Mouse (Mus musculus): ENCODE results near the gene Ecel1. TPM values are rescaled to one million over a fixed set of nuclear protein-coding genes. Genes with fewer than 3 reads are reported as not detected.

Ecel1 gene
- polyA plus RNA-seq, 1 experiment from 2014 or later: 1.6 TPM

DNA sequence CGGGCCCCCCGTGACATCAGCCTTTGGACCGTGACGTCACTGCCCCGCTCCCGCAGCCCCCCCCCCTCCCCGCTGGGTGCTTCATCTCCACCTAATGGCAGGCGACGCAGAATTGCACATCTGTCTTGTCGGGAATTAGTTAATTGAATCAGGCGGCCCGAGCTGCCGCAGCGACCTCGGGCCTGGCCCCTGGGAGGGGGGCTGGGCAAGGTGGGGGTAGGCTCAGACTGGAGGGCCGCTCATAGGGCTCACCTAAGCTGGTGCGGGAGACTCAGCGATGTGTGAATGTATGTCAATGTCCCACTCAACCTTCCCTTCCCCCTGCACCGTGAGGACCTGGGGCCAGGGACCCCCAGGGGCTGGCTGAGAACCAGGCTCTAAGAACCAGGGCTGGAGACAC is 14.1 kb upstream of the Ecel1 start:
- no peak overlapping the region for H3K27ac ChIP-seq (replicated peaks)
- H3K27me3 ChIP-seq: peaks cover 48% of the 10 kb centered on the region
- no peaks in the 10 kb centered on the region for H3K9me3 ChIP-seq (replicated peaks)
- no peak overlapping the region for H3K4me3 ChIP-seq (replicated peaks)
- WGBS: 9% methylated on average over 19 of the region's 19 CpGs
- no peak for ATAC-seq (ENCODE audit: insufficient number of reproducible peaks, low FRiP score, low TSS enrichment, low read depth)
- peaks cover 12% of the 10 kb centered on the region for H3K4me1 ChIP-seq
- H3K36me3 ChIP-seq: no peaks in the 10 kb centered on the region
- no peak overlapping the region for H3K9ac ChIP-seq
- peak overlapping the region; percentile 17; the same call in 1 of the 2 replicates for H3K4me2 ChIP-seq (replicated peaks)

DNA sequence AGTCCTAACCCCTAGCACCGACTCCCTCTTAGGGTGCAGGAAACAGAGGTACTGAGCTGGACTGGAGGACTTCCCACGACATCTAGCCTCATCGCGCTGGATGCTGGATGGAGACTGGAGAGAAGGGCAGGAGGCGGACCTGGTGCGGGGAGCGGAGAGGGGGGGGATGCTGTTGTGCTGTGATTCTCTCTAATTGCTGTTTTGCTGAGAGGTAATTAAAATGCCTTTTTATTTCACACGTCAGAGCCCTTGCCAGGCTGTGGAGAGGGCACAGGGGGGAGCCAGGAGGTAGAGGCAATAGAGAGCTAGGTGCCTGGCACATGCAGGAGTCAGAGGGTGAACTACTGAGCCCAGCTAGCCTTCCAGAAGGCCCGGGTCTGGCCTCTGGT is 8.5 kb upstream of the Ecel1 start:
- no peak overlapping the region for H3K4me3 ChIP-seq (replicated peaks)
- no peaks in the 10 kb centered on the region for H3K9me3 ChIP-seq (replicated peaks)
- peaks cover 26% of the 10 kb centered on the region for H3K27me3 ChIP-seq
- H3K36me3 ChIP-seq: no peaks in the 10 kb centered on the region
- H3K4me2 ChIP-seq (replicated peaks): no peak overlapping the region
- no peak for ATAC-seq (ENCODE audit: insufficient number of reproducible peaks, low FRiP score, low TSS enrichment, low read depth)
- no peak overlapping the region for H3K9ac ChIP-seq
- WGBS: 48% methylated on average over 9 of the region's 9 CpGs
- no peaks in the 10 kb centered on the region for H3K4me1 ChIP-seq
- H3K27ac ChIP-seq (replicated peaks): no peak overlapping the region

DNA sequence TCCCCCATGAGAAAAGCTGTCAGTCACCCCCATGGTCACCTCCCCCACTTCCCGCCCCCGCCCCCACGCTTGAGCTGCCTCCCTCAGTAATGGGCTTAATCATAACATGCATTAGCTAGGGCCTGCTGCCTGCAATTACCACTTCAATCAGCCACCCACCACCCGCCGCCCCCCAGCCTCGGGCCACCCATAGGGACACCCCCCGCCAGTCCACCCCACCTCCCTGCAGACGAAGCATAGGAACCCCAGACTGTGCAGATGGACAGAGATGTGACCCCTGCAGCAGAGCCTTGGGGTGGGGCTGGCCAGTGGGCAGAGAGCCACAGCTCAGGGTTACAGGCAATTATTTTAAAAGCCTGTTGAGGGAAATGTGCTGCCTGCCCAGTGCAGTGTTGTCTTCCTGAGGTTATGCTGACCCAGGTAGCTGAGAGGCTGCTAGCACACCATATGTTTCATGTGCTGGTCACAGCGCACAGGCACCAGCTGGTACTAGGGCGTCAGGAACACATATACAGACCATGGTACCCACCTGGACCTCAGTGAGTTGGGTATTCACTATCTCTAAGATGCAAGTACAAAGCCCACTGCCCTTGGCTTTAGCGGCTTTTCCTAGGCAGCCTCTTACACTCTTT is 8.0 kb upstream of the Ecel1 start:
- no peak overlapping the region for H3K9ac ChIP-seq
- ATAC-seq (ENCODE audit: insufficient number of reproducible peaks, low FRiP score, low TSS enrichment, low read depth): no peak
- H3K36me3 ChIP-seq: no peaks in the 10 kb centered on the region
- no peak overlapping the region for H3K4me3 ChIP-seq (replicated peaks)
- 27% methylated on average over 11 of the region's 11 CpGs for WGBS
- H3K4me2 ChIP-seq (replicated peaks): no peak overlapping the region
- peaks cover 25% of the 10 kb centered on the region for H3K27me3 ChIP-seq
- H3K27ac ChIP-seq (replicated peaks): no peak overlapping the region
- no peaks in the 10 kb centered on the region for H3K9me3 ChIP-seq (replicated peaks)
- H3K4me1 ChIP-seq: no peaks in the 10 kb centered on the region

DNA sequence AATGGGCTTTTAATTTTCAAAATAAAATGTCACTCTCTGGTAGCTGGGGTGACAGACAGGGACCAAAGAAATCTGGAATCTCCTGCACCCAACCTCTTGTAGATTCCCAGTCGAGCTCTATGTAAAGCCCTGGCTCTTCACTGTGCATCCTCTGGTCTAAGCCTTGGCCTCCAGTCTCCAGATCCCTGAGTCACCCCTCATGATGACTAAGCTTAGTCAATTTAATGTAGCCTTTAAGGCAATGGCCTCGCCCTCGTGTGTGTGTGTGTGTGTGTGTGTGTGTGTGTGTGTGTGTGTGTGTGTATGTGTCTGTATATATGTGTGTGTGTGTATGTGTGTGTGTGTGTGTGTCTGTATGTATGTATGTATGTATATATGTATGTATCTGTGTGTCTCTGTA is 3.1 kb upstream of the Ecel1 start:
- Histone ChIP-seq H3K9me3 (replicated peaks) (no peaks in the 10 kb centered on the region), H3K9ac (no peak overlapping the region), H3K4me2 (replicated peaks) (no peak overlapping the region), H3K27ac (replicated peaks) (no peak overlapping the region), H3K36me3 (no peaks in the 10 kb centered on the region), H3K4me1 (peaks cover 18% of the 10 kb centered on the region), H3K4me3 (replicated peaks) (no peak overlapping the region), H3K27me3 (peaks cover 60% of the 10 kb centered on the region)
- ATAC-seq (ENCODE audit: insufficient number of reproducible peaks, low FRiP score, low TSS enrichment, low read depth): no peak
- 75% methylated on average over 3 of the region's 3 CpGs for WGBS

DNA sequence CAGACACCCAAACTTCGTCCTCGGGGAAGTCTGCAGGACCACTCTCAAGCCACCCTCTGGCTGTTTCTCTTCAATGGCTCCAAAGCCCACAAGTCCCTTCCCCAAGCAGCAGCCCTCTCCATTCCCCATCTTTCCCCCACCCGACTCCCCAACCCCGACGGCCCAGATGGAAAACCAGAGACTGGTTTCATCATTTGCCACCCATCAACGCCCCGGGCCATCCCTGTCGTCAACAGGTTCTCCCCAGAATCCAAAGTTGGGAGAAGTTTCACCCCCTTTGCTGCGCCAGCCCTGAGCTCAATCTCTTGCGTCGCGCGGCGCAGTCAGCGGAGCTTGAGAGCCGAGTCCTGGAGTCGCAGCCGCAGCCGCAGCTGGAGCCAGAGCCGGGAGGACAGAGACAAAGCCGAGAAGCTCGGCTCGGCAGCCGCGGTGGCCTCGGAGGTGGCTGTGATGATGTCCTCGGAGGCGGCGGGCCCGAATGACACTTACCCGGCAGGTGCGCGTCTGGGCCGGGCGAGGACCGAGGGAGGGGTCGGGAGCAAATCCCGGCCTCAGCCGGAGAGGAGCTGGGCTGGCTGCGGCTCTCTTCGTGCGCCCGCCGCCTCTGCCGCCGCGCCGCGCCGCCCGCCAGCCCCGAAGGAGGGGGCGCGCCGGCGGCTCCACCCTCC is 656 bp downstream of the Ecel1 start:
- ATAC-seq (ENCODE audit: insufficient number of reproducible peaks, low FRiP score, low TSS enrichment, low read depth): no peak
- H3K36me3 ChIP-seq: no peaks in the 10 kb centered on the region
- H3K27me3 ChIP-seq: peaks cover 94% of the 10 kb centered on the region
- WGBS: under 1% methylated on average over 27 of the region's 56 CpGs
- peak overlapping the region; percentile 81 for H3K4me2 ChIP-seq (replicated peaks)
- H3K27ac ChIP-seq (replicated peaks): no peak overlapping the region
- H3K4me3 ChIP-seq (replicated peaks): peak overlapping the region; percentile 44
- H3K9ac ChIP-seq: no peak overlapping the region
- peaks cover 30% of the 10 kb centered on the region for H3K4me1 ChIP-seq
- H3K9me3 ChIP-seq (replicated peaks): no peaks in the 10 kb centered on the region

DNA sequence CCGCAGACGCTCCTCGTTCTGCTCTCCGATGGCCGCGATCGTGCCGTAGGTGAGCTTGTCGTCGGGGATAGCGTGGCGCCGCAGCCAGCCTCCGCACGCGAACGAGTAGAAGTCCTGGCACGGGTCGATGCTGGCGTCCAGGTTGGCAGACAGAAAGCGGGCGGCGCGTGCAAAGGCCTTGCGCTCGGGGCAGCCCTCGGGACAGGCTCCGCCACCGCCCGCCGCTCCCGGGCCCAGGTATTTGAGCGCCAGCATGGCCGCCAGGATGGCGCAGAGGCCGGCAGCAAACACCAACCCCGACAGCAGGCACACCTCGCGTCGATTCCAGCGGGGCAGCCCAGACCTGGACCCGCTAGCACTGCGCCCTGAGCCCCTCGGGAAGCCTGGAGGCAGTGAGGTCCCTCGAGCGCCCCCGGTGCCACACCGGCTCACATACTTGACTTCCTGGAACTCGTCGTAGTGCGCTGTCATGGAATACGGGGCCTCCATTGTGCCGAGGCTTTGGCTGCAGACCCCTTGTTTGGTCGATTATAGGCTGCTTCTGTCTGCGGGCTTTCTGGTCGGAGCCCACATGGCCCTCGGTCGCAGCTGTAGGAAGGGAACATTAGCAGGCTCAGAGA is 1.7 kb downstream of the Ecel1 start:
- H3K4me1 ChIP-seq: peaks cover 30% of the 10 kb centered on the region
- H3K36me3 ChIP-seq: no peaks in the 10 kb centered on the region
- no peak for ATAC-seq (ENCODE audit: insufficient number of reproducible peaks, low FRiP score, low TSS enrichment, low read depth)
- H3K4me3 ChIP-seq (replicated peaks): peak overlapping the region; percentile 41
- no peaks in the 10 kb centered on the region for H3K9me3 ChIP-seq (replicated peaks)
- H3K27me3 ChIP-seq: peaks cover 98% of the 10 kb centered on the region
- 1% methylated on average over 58 of the region's 58 CpGs for WGBS
- no peak overlapping the region for H3K9ac ChIP-seq
- H3K27ac ChIP-seq (replicated peaks): no peak overlapping the region
- peak overlapping the region; percentile 64 for H3K4me2 ChIP-seq (replicated peaks)

DNA sequence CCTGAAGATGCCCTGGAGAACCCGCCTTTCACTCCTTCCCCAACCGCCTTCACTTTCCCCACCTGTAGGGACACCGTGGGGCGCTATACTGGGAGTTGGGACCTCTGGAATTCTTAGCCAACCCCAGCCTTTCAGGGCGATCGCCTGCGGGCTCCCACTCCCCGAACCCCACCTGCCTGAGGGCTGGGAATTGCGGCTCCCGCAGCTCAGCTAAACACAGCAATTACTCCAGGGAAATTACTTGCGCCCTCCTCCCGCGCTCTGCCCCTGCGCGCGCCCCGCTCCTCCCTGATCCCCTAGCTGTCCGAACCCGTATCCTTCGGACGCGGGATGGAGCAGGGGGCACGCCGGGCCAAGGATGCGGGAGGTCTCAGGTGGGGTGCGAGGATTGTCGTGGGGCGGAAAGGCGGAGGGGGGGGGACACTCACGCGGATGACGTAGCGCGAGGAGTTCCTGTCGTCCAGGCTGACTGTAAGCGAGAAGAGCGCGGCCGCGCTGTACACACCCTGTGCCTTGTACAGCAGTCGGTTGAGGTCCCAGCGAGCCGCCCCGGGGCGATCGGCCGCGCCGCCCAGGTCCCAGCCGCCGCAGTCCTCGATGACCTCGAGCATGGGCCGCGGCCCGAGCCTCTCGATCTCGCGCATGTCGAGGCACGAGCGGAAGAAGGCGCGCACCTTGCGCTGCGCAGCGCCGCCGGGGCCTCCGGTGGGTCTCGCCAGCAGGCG is 2.4 kb downstream of the Ecel1 start:
- Histone ChIP-seq H3K27me3 (peaks cover 94% of the 10 kb centered on the region), H3K4me3 (replicated peaks) (peak overlapping the region; percentile 41), H3K36me3 (no peaks in the 10 kb centered on the region), H3K4me1 (peaks cover 30% of the 10 kb centered on the region), H3K4me2 (replicated peaks) (peak overlapping the region; percentile 64), H3K9ac (no peak overlapping the region), H3K9me3 (replicated peaks) (no peaks in the 10 kb centered on the region), H3K27ac (replicated peaks) (no peak overlapping the region)
- ATAC-seq (ENCODE audit: insufficient number of reproducible peaks, low FRiP score, low TSS enrichment, low read depth): no peak
- under 1% methylated on average over 71 of the region's 72 CpGs for WGBS

DNA sequence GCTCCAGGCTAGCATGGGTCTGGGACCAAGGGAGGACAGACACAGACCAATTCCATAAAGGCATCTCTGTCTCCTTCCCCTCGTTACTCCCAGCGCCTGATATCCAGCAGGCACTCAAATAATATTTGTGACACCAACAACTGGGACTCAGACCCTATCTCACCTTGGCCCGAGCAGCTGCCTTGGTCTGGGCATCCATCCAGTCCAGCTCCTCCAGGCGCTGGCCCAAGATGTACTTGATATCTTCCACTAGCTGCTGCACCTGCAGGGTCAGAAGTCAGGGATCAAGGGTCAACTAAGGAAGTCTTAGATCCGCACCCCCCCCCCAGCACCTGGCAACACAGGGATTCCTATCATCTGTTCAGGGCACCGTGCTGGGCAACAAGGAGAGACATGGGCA is 5.0 kb downstream of the Ecel1 start:
- Histone ChIP-seq H3K9me3 (replicated peaks) (no peaks in the 10 kb centered on the region), H3K4me1 (peaks cover 29% of the 10 kb centered on the region), H3K27ac (replicated peaks) (no peak overlapping the region), H3K27me3 (peaks cover 77% of the 10 kb centered on the region), H3K4me3 (replicated peaks) (no peak overlapping the region), H3K36me3 (no peaks in the 10 kb centered on the region), H3K9ac (no peak overlapping the region), H3K4me2 (replicated peaks) (no peak overlapping the region)
- WGBS: 86% methylated on average over 6 of the region's 6 CpGs
- ATAC-seq (ENCODE audit: insufficient number of reproducible peaks, low FRiP score, low TSS enrichment, low read depth): no peak

DNA sequence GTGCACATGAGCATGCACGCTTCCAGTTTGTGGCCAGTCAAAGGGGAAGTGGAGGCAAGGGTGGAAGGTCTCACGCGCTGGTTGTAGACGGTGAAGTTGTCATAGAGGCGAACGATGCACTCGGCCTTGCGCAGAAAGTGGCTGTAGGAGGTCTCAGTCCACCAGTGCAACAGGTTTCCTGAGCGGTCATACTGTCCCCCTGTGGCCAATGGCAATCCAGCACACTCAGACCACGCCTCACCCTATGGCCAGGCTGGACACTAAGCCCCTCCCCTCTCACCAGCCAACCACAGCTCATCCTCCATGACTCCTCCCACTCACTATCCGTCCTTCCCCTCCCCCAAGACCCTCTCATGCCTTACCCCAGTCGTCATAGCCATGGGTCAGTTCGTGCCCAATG is 6.9 kb downstream of the Ecel1 start:
- Histone ChIP-seq H3K36me3 (no peaks in the 10 kb centered on the region), H3K27me3 (peaks cover 58% of the 10 kb centered on the region), H3K27ac (replicated peaks) (no peak overlapping the region), H3K4me3 (replicated peaks) (no peak overlapping the region), H3K4me2 (replicated peaks) (no peak overlapping the region), H3K4me1 (peaks cover 12% of the 10 kb centered on the region), H3K9me3 (replicated peaks) (no peaks in the 10 kb centered on the region), H3K9ac (no peak overlapping the region)
- 31% methylated on average over 13 of the region's 13 CpGs for WGBS
- no peak for ATAC-seq (ENCODE audit: insufficient number of reproducible peaks, low FRiP score, low TSS enrichment, low read depth)

DNA sequence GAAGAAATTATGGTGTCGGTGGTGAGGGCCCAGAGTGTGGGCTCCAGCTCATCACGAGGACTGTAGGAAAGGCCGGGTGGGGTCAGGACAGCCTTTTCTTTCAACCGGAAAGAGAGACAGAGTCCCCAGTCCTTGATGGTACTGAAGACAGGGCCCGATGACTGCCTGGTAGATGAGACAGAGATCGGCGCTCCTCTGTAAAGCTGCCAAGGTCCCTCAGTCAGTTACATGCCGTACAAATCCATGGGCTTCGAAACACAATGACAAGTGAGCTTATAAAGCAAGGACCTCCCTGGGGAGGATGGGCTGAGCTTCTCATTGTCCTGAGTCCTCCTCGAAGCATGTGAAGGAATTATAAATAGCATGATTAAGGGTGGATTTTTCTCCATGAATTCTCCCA is 13.2 kb downstream of the Ecel1 start:
- Histone ChIP-seq H3K4me3 (replicated peaks) (no peak overlapping the region), H3K36me3 (no peaks in the 10 kb centered on the region), H3K27me3 (peaks cover 4% of the 10 kb centered on the region; the same call in 1 of the 2 replicates), H3K27ac (replicated peaks) (no peak overlapping the region), H3K9me3 (replicated peaks) (no peaks in the 10 kb centered on the region), H3K4me2 (replicated peaks) (no peak overlapping the region), H3K4me1 (no peaks in the 10 kb centered on the region), H3K9ac (no peak overlapping the region)
- no peak for ATAC-seq (ENCODE audit: insufficient number of reproducible peaks, low FRiP score, low TSS enrichment, low read depth)
- 76% methylated on average over 10 of the region's 10 CpGs for WGBS

DNA sequence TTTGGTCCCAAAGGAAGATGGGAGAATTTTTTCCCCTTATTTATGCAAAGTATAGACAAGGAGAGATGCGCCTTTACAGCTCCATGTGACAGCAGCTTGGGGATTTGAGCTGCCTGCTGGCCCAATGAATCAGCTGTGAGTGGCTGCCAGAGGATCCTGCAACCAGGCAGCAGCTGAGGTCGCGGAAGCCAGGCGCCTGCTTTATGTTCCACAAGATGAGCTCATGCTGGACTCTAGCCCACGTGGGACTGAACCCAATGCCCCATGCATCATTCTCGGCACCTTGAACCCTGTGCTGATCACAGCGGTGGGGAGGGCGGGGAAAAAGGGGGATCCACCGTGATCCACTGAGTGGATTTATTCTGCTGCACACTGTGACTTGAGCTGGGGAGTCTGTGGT is 13.9 kb downstream of the Ecel1 start:
- no peak overlapping the region for H3K4me3 ChIP-seq (replicated peaks)
- WGBS: 71% methylated on average over 9 of the region's 9 CpGs
- H3K27ac ChIP-seq (replicated peaks): no peak overlapping the region
- no peaks in the 10 kb centered on the region for H3K36me3 ChIP-seq
- no peaks in the 10 kb centered on the region for H3K4me1 ChIP-seq
- H3K4me2 ChIP-seq (replicated peaks): no peak overlapping the region
- ATAC-seq (ENCODE audit: insufficient number of reproducible peaks, low FRiP score, low TSS enrichment, low read depth): no peak
- no peak overlapping the region for H3K9ac ChIP-seq
- H3K9me3 ChIP-seq (replicated peaks): no peaks in the 10 kb centered on the region
- H3K27me3 ChIP-seq: no peaks in the 10 kb centered on the region

Data from embryonic facial prominence, embryonic 15.5 days (tissue).